Mouse (Mus musculus) naive thymus-derived CD4-positive, alpha-beta T cell, adult 5 months (primary cell): ENCODE data around the gene Tmem231. TPM values are rescaled to one million over a fixed set of nuclear protein-coding genes. Genes with fewer than 3 reads are reported as not detected.

ENCODE experiments used
- polyA plus RNA-seq: library from polyadenylated mRNA; unstranded; fragments of 100-300 nt; shearing (Covaris generic); gene quantifications from one replicate; pipeline ENCODE4 v1.2.1, GENCODE M21; 2017

The Tmem231 gene
- 0.36 TPM for polyA plus RNA-seq

GRCm38 (mm10) chr8:111933348-111934076 is at the start of gene Tmem231:
Gene Tmem231 (minus strand): TSS chr8:111933881.

GRCm38 (mm10) chr8:111940171-111941100 is 6.8 kb upstream of the Tmem231 start, which contains the start of gene Gabarapl2:
Gene Gabarapl2 (plus strand): TSS chr8:111940703.

GRCm38 (mm10) chr8:111909621-111910450 is 23.8 kb downstream of the Tmem231 start, which contains the start of gene Chst5:
Gene Chst5 (minus strand): TSS chr8:111910447.

GRCm38 (mm10) chr8:111876355-111876948 is 57.2 kb downstream of the Tmem231 start, which contains the start of gene Tmem170:
Gene Tmem170 (minus strand): TSS chr8:111876750.

Other genes with a start within 250 kb of the Tmem231 start
- not detected for gene Ctrb1, start 242.9 kb downstream of the Tmem231 start, polyA plus RNA-seq
- 0.30 TPM for gene Bcar1, start 190.1 kb downstream of the Tmem231 start, polyA plus RNA-seq
- 70.0 TPM for gene Cfdp1, start 79.6 kb downstream of the Tmem231 start, polyA plus RNA-seq
- 1.8 TPM for gene Tmem170, start 57.1 kb downstream of the Tmem231 start, polyA plus RNA-seq
- not detected for gene Chst5, start 23.4 kb downstream of the Tmem231 start, polyA plus RNA-seq
- gene Gabarapl2, start 6.8 kb upstream of the Tmem231 start, polyA plus RNA-seq: 281 TPM
- 4.4 TPM for gene Adat1, start 58.4 kb upstream of the Tmem231 start, polyA plus RNA-seq
- 73.2 TPM for gene Kars, start 77.4 kb upstream of the Tmem231 start, polyA plus RNA-seq
- gene Terf2ip, start 77.5 kb upstream of the Tmem231 start, polyA plus RNA-seq: 27.0 TPM
- 1.6 TPM for gene Gm6793, start 81.2 kb upstream of the Tmem231 start, polyA plus RNA-seq